Mouse (Mus musculus) embryonic fibroblast, embryonic 13.5 days (primary cell): ENCODE data around the gene Cdadc1.

ENCODE experiments used
- CTCF ChIP-seq: IDR thresholded peaks from 2 replicates; pipeline ENCODE4 v1.5.1; 2011; ENCODE audit warnings: mild to moderate bottlenecking, control low read depth, low read length, moderate library complexity, borderline replicate concordance; ENCODE audit not compliant: insufficient read depth
- POLR2A ChIP-seq: IDR thresholded peaks from 2 replicates; pipeline ENCODE4 v1.6.1; 2011; ENCODE audit warnings: low read depth, mild to moderate bottlenecking, control low read depth, low read length, moderate library complexity

GRCm38 (mm10) chr14:59533908-59534307 is 63.9 kb downstream of the Cdadc1 start:
- TF ChIP-seq CTCF (no peak), POLR2A (no peak)
